Mouse (Mus musculus): ENCODE measurements around the gene Dlx4.

DNA sequence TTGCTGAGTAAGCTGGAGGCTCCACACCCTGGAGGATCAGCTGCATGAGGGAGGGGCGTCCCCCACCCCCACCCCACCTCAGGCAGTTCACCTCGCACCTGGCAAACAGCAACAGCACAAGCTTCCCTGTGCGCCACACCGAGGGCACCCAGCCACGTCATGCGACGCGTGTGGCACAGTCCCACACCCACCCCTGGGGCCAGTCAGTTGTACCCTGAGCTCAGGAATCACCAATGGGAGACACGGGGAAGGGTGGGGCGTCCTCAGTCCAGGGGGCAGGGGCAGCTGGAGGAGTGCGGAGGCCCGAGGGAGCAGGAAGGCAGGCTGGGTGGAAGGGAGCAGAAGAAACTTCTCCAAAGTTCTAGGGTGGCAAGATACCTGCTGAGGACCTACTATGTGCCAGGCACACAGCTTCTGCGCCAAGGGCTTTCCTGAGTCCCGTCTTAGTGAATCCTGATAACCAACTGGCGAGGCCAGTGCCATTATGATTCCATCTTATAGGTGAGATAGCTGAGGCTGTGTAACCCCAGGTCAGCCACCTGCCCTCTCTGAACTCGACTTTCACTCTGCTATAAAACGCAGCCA lies 15.3 kb downstream of the Dlx4 start:
- TF ChIP-seq CTCF (IDR thresholded peaks at IDR 0.05; ENCODE audit: control insufficient read depth, insufficient read depth, low read length) (no peak), POLR2A (IDR thresholded peaks at IDR 0.05; ENCODE audit: borderline replicate concordance, control insufficient read depth, low read depth, low read length) (no peak)

All from bone marrow, adult 2 months (tissue).